ENCODE assay signal across 9 mouse cellular contexts in genomic region chr1:132299744-132300143, GRCm38 (mm10). TPM values are rescaled to one million over a fixed set of nuclear protein-coding genes. Genes with fewer than 3 reads are reported as not detected.
A peak's percentile ranks its signal among the peaks of the same experiment; 100 is the strongest.
DNase-seq lines count a peak whose midpoint lies in the region; ATAC-seq lines count a peak whose summit lies in the region.
"Had no signal": no experiment of that assay in that cellular context is flagged by ENCODE, and none has a peak within 500 bp of the region (broad histone marks: within the 10 kb centered on the region; RNA-seq: fewer than 3 reads in every experiment).

No protein-coding gene starts in this region.

- 77% methylated on average over 5 of the region's 5 CpGs for WGBS in heart, embryonic 13.5 days
- 78% methylated on average over 5 of the region's 5 CpGs for WGBS in embryonic facial prominence, embryonic 14.5 days
- WGBS in limb, embryonic 13.5 days: 77% methylated on average over 5 of the region's 5 CpGs
- 82% methylated on average over 5 of the region's 5 CpGs for WGBS in intestine, embryonic 16.5 days

- peak overlapping the region; percentile 59 for H3K4me3 ChIP-seq in heart, embryonic 13.5 days
- no peak overlapping the region for H3K4me3 ChIP-seq in embryonic facial prominence, embryonic 14.5 days (ENCODE audit: low read depth, low read length)
- no peak overlapping the region for H3K4me3 ChIP-seq in limb, embryonic 13.5 days
- H3K4me3 ChIP-seq in intestine, embryonic 16.5 days (ENCODE audit: low read length): no peak overlapping the region

- H3K27ac ChIP-seq in heart, embryonic 13.5 days (replicated peaks): no peak overlapping the region
- H3K27ac ChIP-seq in embryonic facial prominence, embryonic 14.5 days (replicated peaks; ENCODE audit: low read depth, low read length): no peak overlapping the region
- H3K27ac ChIP-seq in limb, embryonic 13.5 days: no peak overlapping the region
- no peak overlapping the region for H3K27ac ChIP-seq in intestine, embryonic 16.5 days (ENCODE audit: low read length)

- DNase-seq in heart, postnatal 4 days: no peak
- DNase-seq in adrenal gland, postnatal 36 days: peak; percentile 72 to 78
- no peak for DNase-seq in embryonic facial prominence, embryonic 14.5 days (ENCODE audit: low spot score)
- no peak for DNase-seq in urinary bladder, postnatal 4 days (ENCODE audit: low spot score in 2 of 2)
- DNase-seq in gastrocnemius, postnatal 10 days: no peak

- peaks cover 20% of the 10 kb centered on the region for H3K4me1 ChIP-seq in heart, embryonic 13.5 days
- H3K4me1 ChIP-seq in embryonic facial prominence, embryonic 14.5 days (ENCODE audit: control insufficient read depth, insufficient read depth, low read length): no peaks in the 10 kb centered on the region
- H3K4me1 ChIP-seq in limb, embryonic 13.5 days: peaks cover 12% of the 10 kb centered on the region
- peaks cover 8% of the 10 kb centered on the region; the same call in 1 of the 2 replicates for H3K4me1 ChIP-seq in intestine, embryonic 16.5 days (ENCODE audit: control insufficient read depth, insufficient read depth, low read length)

- H3K36me3 ChIP-seq in heart, embryonic 13.5 days: no peaks in the 10 kb centered on the region
- no peaks in the 10 kb centered on the region for H3K36me3 ChIP-seq in embryonic facial prominence, embryonic 14.5 days (ENCODE audit: control insufficient read depth, insufficient read depth, low read length)
- no peaks in the 10 kb centered on the region for H3K36me3 ChIP-seq in limb, embryonic 13.5 days
- H3K36me3 ChIP-seq in intestine, embryonic 16.5 days (ENCODE audit: control insufficient read depth, insufficient read depth, low read length): no peaks in the 10 kb centered on the region

- H3K27me3 ChIP-seq in heart, embryonic 13.5 days (replicated peaks): peaks cover 91% of the 10 kb centered on the region
- peaks cover 35% of the 10 kb centered on the region for H3K27me3 ChIP-seq in embryonic facial prominence, embryonic 14.5 days (replicated peaks; ENCODE audit: control insufficient read depth, insufficient read depth, low read length)
- peaks cover 85% of the 10 kb centered on the region for H3K27me3 ChIP-seq in limb, embryonic 13.5 days
- H3K27me3 ChIP-seq in intestine, embryonic 16.5 days (replicated peaks; ENCODE audit: control insufficient read depth, insufficient read depth, low read length): peaks cover 16% of the 10 kb centered on the region

- H3K9me3 ChIP-seq in heart, embryonic 13.5 days: no peaks in the 10 kb centered on the region
- H3K9me3 ChIP-seq in embryonic facial prominence, embryonic 14.5 days (ENCODE audit: control insufficient read depth, low read length): no peaks in the 10 kb centered on the region
- H3K9me3 ChIP-seq in limb, embryonic 13.5 days: no peaks in the 10 kb centered on the region
- no peaks in the 10 kb centered on the region for H3K9me3 ChIP-seq in intestine, embryonic 16.5 days (ENCODE audit: control insufficient read depth, low read length)

- H3K4me2 ChIP-seq in heart, embryonic 13.5 days: peak overlapping the region; percentile 100
- H3K4me2 ChIP-seq in embryonic facial prominence, embryonic 14.5 days (ENCODE audit: low read depth, low read length): peak overlapping the region; percentile 99; the same call in 1 of the 2 replicates
- H3K4me2 ChIP-seq in limb, embryonic 13.5 days (replicated peaks): 0 out of 2 replicates have a peak overlapping the region, but pooled peaks have one; percentile 100
- no peak overlapping the region for H3K4me2 ChIP-seq in intestine, embryonic 16.5 days (ENCODE audit: low read depth, low read length)

- no peak for ATAC-seq in heart, embryonic 13.5 days (ENCODE audit: extremely low read depth, insufficient number of reproducible peaks, low FRiP score, low TSS enrichment)
- no peak for ATAC-seq in embryonic facial prominence, embryonic 14.5 days (ENCODE audit: low read depth)
- ATAC-seq in limb, embryonic 13.5 days (ENCODE audit: low FRiP score, low read depth): no peak
- ATAC-seq in intestine, embryonic 16.5 days: no peak

- H3K9ac ChIP-seq in heart, embryonic 13.5 days: no peak overlapping the region; the same call in 1 of the 2 replicates
- no peak overlapping the region for H3K9ac ChIP-seq in embryonic facial prominence, embryonic 14.5 days (ENCODE audit: low read depth, low read length)
- no peak overlapping the region for H3K9ac ChIP-seq in limb, embryonic 13.5 days
- H3K9ac ChIP-seq in intestine, embryonic 16.5 days (ENCODE audit: low read depth, low read length): no peak overlapping the region

RNA-seq across cellular contexts. Expression of gene Klhdc8a, which starts 1.3 kb away (rescaled TPM):
- polyA plus RNA-seq in heart, embryonic 13.5 days (2015; fragmentation: Nextera tagmentation; extraction: Ambion mirVana): 0.34 and 0.63 TPM in 2 replicates
- 1 to 10 TPM; 4.1 to 5.8 TPM for total RNA-seq in heart, postnatal 4 days (2021)
- total RNA-seq in adrenal gland, postnatal 36 days (2021): 100 to 1,000 TPM; 155 to 161 TPM
- 0.52 and 0.70 TPM in 2 replicates for polyA plus RNA-seq in embryonic facial prominence, embryonic 14.5 days (2014; fragmentation: Nextera tagmentation; extraction: Ambion mirVana)
- 0.09 and 0.11 TPM in 2 replicates for polyA plus RNA-seq in limb, embryonic 13.5 days (2015; fragmentation: Nextera tagmentation; extraction: Ambion mirVana)
- polyA plus RNA-seq in intestine, embryonic 16.5 days (2015; fragmentation: Nextera tagmentation; extraction: Ambion mirVana): 0.09 and 0.33 TPM in 2 replicates
- under 1 TPM; 0.45 to 0.52 TPM for total RNA-seq in gastrocnemius, postnatal 10 days (2021)
- total RNA-seq: megakaryocyte-erythroid progenitor cell, adult 5-6 weeks had no signal

RNA-seq across cellular contexts. Expression of gene Nuak2, which starts 16.2 kb away (rescaled TPM):
- polyA plus RNA-seq in heart, embryonic 13.5 days (2015; fragmentation: Nextera tagmentation; extraction: Ambion mirVana): 2.0 and 2.2 TPM in 2 replicates
- 1 to 10 TPM; 5.3 to 5.8 TPM for total RNA-seq in heart, postnatal 4 days (2021)
- 1 to 10 TPM; 2.8 to 4.9 TPM for total RNA-seq in adrenal gland, postnatal 36 days (2021)
- polyA plus RNA-seq in embryonic facial prominence, embryonic 14.5 days (2014; fragmentation: Nextera tagmentation; extraction: Ambion mirVana): 5.2 and 6.1 TPM in 2 replicates
- 1.2 and 1.4 TPM in 2 replicates for polyA plus RNA-seq in limb, embryonic 13.5 days (2015; fragmentation: Nextera tagmentation; extraction: Ambion mirVana)
- 4.6 and 5.6 TPM in 2 replicates for polyA plus RNA-seq in intestine, embryonic 16.5 days (2015; fragmentation: Nextera tagmentation; extraction: Ambion mirVana)
- 1 to 10 TPM; 2.0 to 2.2 TPM for total RNA-seq in gastrocnemius, postnatal 10 days (2021)

Comparison
In these comparisons a context has a peak if more than half of its experiments do, and no peak if none do; other contexts are left out.
1. DNase-seq: peak in adrenal gland, postnatal 36 days (2 of 2); none in heart, postnatal 4 days (single experiment), embryonic facial prominence, embryonic 14.5 days (single experiment), urinary bladder, postnatal 4 days (0 of 2) and gastrocnemius, postnatal 10 days (single experiment).